Mouse (Mus musculus): ENCODE data around the gene Olfr837.
"Not testable (repeated sequence)": the region's sequence is repeated elsewhere in the genome, so short reads cannot be mapped to it uniquely, and the experiment has no call there.

The Olfr837 gene

GRCm38 (mm10) chr9:19136017-19136416 is at the start of gene Olfr837:
TSS of gene Olfr837 (plus strand) at chr9:19136317.
- DNase-seq (ENCODE audit: low read depth in 2 of 2, low spot score in 2 of 2): no peak

- DNase-seq (ENCODE audit: low read depth in 2 of 2, low spot score in 2 of 2): not testable (repeated sequence)
Observed at GRCm38 (mm10) chr9:19092889-19093753, 43.0 kb upstream of the Olfr837 start.

GRCm38 (mm10) chr9:19097286-19097685 is 38.8 kb upstream of the Olfr837 start:
- no peak for DNase-seq (ENCODE audit: low read depth in 2 of 2, low spot score in 2 of 2)

- DNase-seq (ENCODE audit: low read depth in 2 of 2, low spot score in 2 of 2): no peak
Observed at GRCm38 (mm10) chr9:19120082-19120481, 16.0 kb upstream of the Olfr837 start, which contains the start of gene Olfr836. TSS of gene Olfr836 (plus strand) at chr9:19120382.

GRCm38 (mm10) chr9:19177212-19177611 is 41.1 kb downstream of the Olfr837 start, which contains the start of gene Olfr839-ps1:
TSS of gene Olfr839-ps1 (minus strand) at chr9:19177312.
- DNase-seq (ENCODE audit: low read depth in 2 of 2, low spot score in 2 of 2): no peak

Data from CD8-positive naive resting alpha-beta T cell, adult 2 months (primary cell).